In the genomic region with DNA sequence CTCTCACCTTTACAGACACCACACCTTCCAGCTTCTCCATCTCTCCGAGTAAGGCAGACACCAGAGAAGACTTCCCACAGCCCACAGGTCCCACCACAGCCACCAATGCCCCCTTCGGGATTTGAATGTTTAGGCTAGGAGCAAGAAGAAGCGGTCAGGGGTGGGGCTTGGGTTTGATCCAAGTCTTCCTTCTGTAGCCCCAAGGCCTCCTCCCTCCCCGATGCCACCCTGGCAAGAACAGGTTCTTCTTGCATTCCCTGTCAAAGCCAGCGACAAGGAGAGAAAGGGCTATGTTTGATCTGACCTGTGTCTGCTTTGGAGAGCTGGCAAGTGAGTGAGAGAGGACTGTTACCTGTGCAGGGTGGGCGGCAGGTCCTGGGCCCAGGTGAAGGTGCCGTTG, we compare ENCODE assay signal across 17 mouse cellular contexts. TPM values are rescaled to one million over a fixed set of nuclear protein-coding genes. Genes with fewer than 3 reads are reported as not detected.
DNase-seq lines count a peak whose midpoint lies in the region; ATAC-seq and TF ChIP-seq lines count a peak whose summit lies in the region.
"Had no signal": no experiment of that assay in that cellular context is flagged by ENCODE, and none has a peak within 500 bp of the region (broad histone marks: within the 10 kb centered on the region; RNA-seq: fewer than 3 reads in every experiment).

No protein-coding gene starts in this region.

- ATAC-seq in embryonic facial prominence, embryonic 15.5 days (ENCODE audit: insufficient number of reproducible peaks, low FRiP score, low TSS enrichment, low read depth) = peak; percentile 47; the same call in 1 of the 2 replicates
- no peak for ATAC-seq in lung, embryonic 14.5 days (ENCODE audit: insufficient read depth)
- ATAC-seq in stomach, embryonic 16.5 days (ENCODE audit: insufficient read depth, low FRiP score) = peak; percentile 29; the same call in 1 of the 2 replicates

- no peak overlapping the region for H3K4me3 ChIP-seq in embryonic facial prominence, embryonic 15.5 days (replicated peaks)
- H3K4me3 ChIP-seq in lung, embryonic 14.5 days (ENCODE audit: low read depth, low read length) = no peak overlapping the region
- H3K4me3 ChIP-seq in stomach, embryonic 16.5 days (replicated peaks; ENCODE audit: low read length) = no peak overlapping the region
- H3K4me3 ChIP-seq: embryonic facial prominence, embryonic 13.5 days; forebrain, embryonic 10.5 days; heart, adult 2 months; heart, embryonic 15.5 days; midbrain, embryonic 12.5 days; myocyte had no signal

- H3K4me2 ChIP-seq in embryonic facial prominence, embryonic 15.5 days (replicated peaks) = no peak overlapping the region
- H3K4me2 ChIP-seq in lung, embryonic 14.5 days = no peak overlapping the region
- H3K4me2 ChIP-seq in stomach, embryonic 16.5 days (ENCODE audit: low read depth, low read length) = no peak overlapping the region
- H3K4me2 ChIP-seq: embryonic facial prominence, embryonic 13.5 days; heart, embryonic 15.5 days; midbrain, embryonic 12.5 days had no signal

- H3K27ac ChIP-seq in embryonic facial prominence, embryonic 15.5 days (replicated peaks) = no peak overlapping the region
- no peak overlapping the region for H3K27ac ChIP-seq in lung, embryonic 14.5 days (ENCODE audit: low read depth)
- peak overlapping the region; percentile 60; the same call in 1 of the 2 replicates for H3K27ac ChIP-seq in stomach, embryonic 16.5 days (ENCODE audit: low read length)
- H3K27ac ChIP-seq: embryonic facial prominence, embryonic 13.5 days; forebrain, embryonic 10.5 days; heart, adult 2 months; heart, embryonic 15.5 days; midbrain, embryonic 12.5 days had no signal

- H3K36me3 ChIP-seq in embryonic facial prominence, embryonic 15.5 days = no peaks in the 10 kb centered on the region
- H3K36me3 ChIP-seq in lung, embryonic 14.5 days (ENCODE audit: insufficient read depth) = no peaks in the 10 kb centered on the region
- no peaks in the 10 kb centered on the region; the same call in 1 of the 2 replicates for H3K36me3 ChIP-seq in stomach, embryonic 16.5 days (ENCODE audit: control insufficient read depth, insufficient read depth, low read length)
- H3K36me3 ChIP-seq: embryonic facial prominence, embryonic 13.5 days; forebrain, embryonic 10.5 days; heart, embryonic 15.5 days; midbrain, embryonic 12.5 days had no signal

- no peak for TF ChIP-seq CTCF in lung, embryonic 14.5 days (IDR thresholded peaks at IDR 0.05; ENCODE audit: low read depth)

- peaks cover 10% of the 10 kb centered on the region for H3K4me1 ChIP-seq in embryonic facial prominence, embryonic 15.5 days
- no peaks in the 10 kb centered on the region; the same call in 1 of the 2 replicates for H3K4me1 ChIP-seq in lung, embryonic 14.5 days (ENCODE audit: insufficient read depth)
- peaks cover 8% of the 10 kb centered on the region; the same call in 1 of the 2 replicates for H3K4me1 ChIP-seq in stomach, embryonic 16.5 days (ENCODE audit: control insufficient read depth, insufficient read depth, low read length)
- H3K4me1 ChIP-seq: forebrain, embryonic 10.5 days; heart, embryonic 15.5 days; midbrain, embryonic 12.5 days had no signal

- no peaks in the 10 kb centered on the region for H3K9me3 ChIP-seq in embryonic facial prominence, embryonic 15.5 days (replicated peaks)
- no peaks in the 10 kb centered on the region for H3K9me3 ChIP-seq in lung, embryonic 14.5 days (ENCODE audit: low read depth, low read length)
- 0 out of 2 replicates have a peak, but pooled peaks cover 3% of the 10 kb centered on the region for H3K9me3 ChIP-seq in stomach, embryonic 16.5 days (replicated peaks; ENCODE audit: control insufficient read depth, low read length)
- H3K9me3 ChIP-seq: embryonic facial prominence, embryonic 13.5 days; forebrain, embryonic 10.5 days; heart, embryonic 15.5 days had no signal

- H3K9ac ChIP-seq in embryonic facial prominence, embryonic 15.5 days = no peak overlapping the region
- H3K9ac ChIP-seq in lung, embryonic 14.5 days = no peak overlapping the region
- no peak overlapping the region for H3K9ac ChIP-seq in stomach, embryonic 16.5 days (ENCODE audit: low read length)
- H3K9ac ChIP-seq: embryonic facial prominence, embryonic 13.5 days; heart, embryonic 15.5 days; midbrain, embryonic 12.5 days had no signal

- H3K27me3 ChIP-seq in embryonic facial prominence, embryonic 15.5 days = no peaks in the 10 kb centered on the region
- no peaks in the 10 kb centered on the region for H3K27me3 ChIP-seq in lung, embryonic 14.5 days (ENCODE audit: insufficient read depth, low read length)
- H3K27me3 ChIP-seq in stomach, embryonic 16.5 days (ENCODE audit: control insufficient read depth, insufficient read depth, low read length) = no peaks in the 10 kb centered on the region
- H3K27me3 ChIP-seq: embryonic facial prominence, embryonic 13.5 days; heart, embryonic 15.5 days; midbrain, embryonic 12.5 days had no signal

- 62% methylated on average over 7 of the region's 7 CpGs for WGBS in embryonic facial prominence, embryonic 15.5 days
- 55% methylated on average over 7 of the region's 7 CpGs for WGBS in lung, embryonic 14.5 days
- 62% methylated on average over 7 of the region's 7 CpGs for WGBS in stomach, embryonic 16.5 days

- DNase-seq in kidney, postnatal 10 days = peak; percentile 50
- no peak for DNase-seq in kidney, postnatal 4 days
- DNase-seq in lung, embryonic 14.5 days = peak; percentile 36
- no peak for DNase-seq in kidney, adult 9 months
- DNase-seq in heart, adult 11 months = no peak
- DNase-seq: heart, adult 2 months; kidney, adult 2 months; liver; right cerebral cortex, postnatal 14 days; thymus, postnatal 4 days had no signal

RNA-seq across cellular contexts. Expression of gene Abcc3, which starts 29.1 kb away (rescaled TPM):
- 2.8 and 4.4 TPM in 2 replicates for polyA plus RNA-seq in embryonic facial prominence, embryonic 15.5 days (2015; fragmentation: Nextera tagmentation; extraction: Ambion mirVana)
- polyA plus RNA-seq in lung, embryonic 14.5 days (2014; fragmentation: Nextera tagmentation; extraction: Ambion mirVana) = 3.1 and 3.7 TPM in 2 replicates
- 11.4 and 16.4 TPM in 2 replicates for polyA plus RNA-seq in stomach, embryonic 16.5 days (2015; fragmentation: Nextera tagmentation; extraction: Ambion mirVana)
- polyA plus RNA-seq: myocyte had no signal

RNA-seq across cellular contexts. Expression of gene Ankrd40, which starts 35.9 kb away (rescaled TPM):
- 22.9 and 24.5 TPM in 2 replicates for polyA plus RNA-seq in embryonic facial prominence, embryonic 15.5 days (2015; fragmentation: Nextera tagmentation; extraction: Ambion mirVana)
- polyA plus RNA-seq in lung, embryonic 14.5 days (2014; fragmentation: Nextera tagmentation; extraction: Ambion mirVana) = 29.8 and 30.9 TPM in 2 replicates
- polyA plus RNA-seq in stomach, embryonic 16.5 days (2015; fragmentation: Nextera tagmentation; extraction: Ambion mirVana) = 11.0 and 11.1 TPM in 2 replicates

RNA-seq across cellular contexts. Expression of gene Luc7l3, which starts 41.9 kb away (rescaled TPM):
- 106 and 112 TPM in 2 replicates for polyA plus RNA-seq in embryonic facial prominence, embryonic 15.5 days (2015; fragmentation: Nextera tagmentation; extraction: Ambion mirVana)
- polyA plus RNA-seq in lung, embryonic 14.5 days (2014; fragmentation: Nextera tagmentation; extraction: Ambion mirVana) = 93.2 and 95.8 TPM in 2 replicates
- 96.7 and 112 TPM in 2 replicates for polyA plus RNA-seq in stomach, embryonic 16.5 days (2015; fragmentation: Nextera tagmentation; extraction: Ambion mirVana)

Comparison
In these comparisons a context has a peak if more than half of its experiments do, and no peak if none do; other contexts are left out.
1. DNase-seq: peak in kidney, postnatal 10 days (single experiment) and lung, embryonic 14.5 days (single experiment); none in kidney, postnatal 4 days (0 of 2), kidney, adult 9 months (single experiment) and heart, adult 11 months (single experiment).